Mouse (Mus musculus) G1E (cell line): ENCODE measurements at regions not wholly inside any gene's neighbourhood (a gene's known extent, or its start where the extent isn't known, plus 50 kb on each side); places are given as distances from the start of the nearest gene placed in this dataset.

Experiments used
- CTCF ChIP-seq: IDR thresholded peaks from 2 replicates; pipeline ENCODE4 v1.5.1; 2012; ENCODE audit warnings: low read depth, low read length, inconsistent platforms, mixed read lengths
- GATA1 ChIP-seq: IDR thresholded peaks from 2 replicates; pipeline ENCODE4 v1.6.1; 2012; ENCODE audit warnings: borderline replicate concordance, low read length, inconsistent platforms, mixed read lengths
- POLR2AphosphoS5 ChIP-seq: IDR thresholded peaks from 2 replicates; pipeline ENCODE4 v1.6.1; 2012; ENCODE audit warnings: low read depth, low read length, inconsistent platforms; ENCODE audit not compliant: insufficient replicate concordance
- TAL1 ChIP-seq: conservative IDR thresholded peaks from 2 replicates; pipeline ENCODE4 v1.6.1; 2012; ENCODE audit warnings: low read depth, low read length, inconsistent platforms, mixed read lengths

GRCm38 (mm10) chr13:5527400-5527799, 333.9 kb upstream of the Klf6 start:
- TF ChIP-seq TAL1 (no peak), CTCF (no peak), POLR2AphosphoS5 (no peak), GATA1 (no peak)
